Mouse (Mus musculus) CH12.LX (cell line): ENCODE data around the gene Zmym6. TPM values are rescaled to one million over a fixed set of nuclear protein-coding genes. Genes with fewer than 3 reads are reported as not detected.

Experiments used
- DNase-seq: peaks from one replicate; pipeline ENCODE4 v3.0.0-alpha.2; 2013; ENCODE audit errors: extremely low read depth
- H3K27ac ChIP-seq: 2 replicates; pipeline ENCODE4 v1.5.1; 2012; ENCODE audit warnings: low read depth, mild to moderate bottlenecking, control low read depth, moderate library complexity; ENCODE audit not compliant: insufficient read depth
- H3K27me3 ChIP-seq: replicated peaks from 2 replicates; pipeline ENCODE3; 2012; ENCODE audit warnings: inconsistent platforms
- H3K36me3 ChIP-seq, 2 experiments: replicated peaks in 1 of 2; 2 replicates each; pipeline versions ENCODE3 to v1.6.1; 2012; ENCODE audit warnings: inconsistent platforms in 1 of 2, low read length in 1 of 2, mild to moderate bottlenecking in 1 of 2, mixed read lengths in 1 of 2, moderate library complexity in 1 of 2; ENCODE audit not compliant: control insufficient read depth in 1 of 2, insufficient read depth in 1 of 2
- H3K4me1 ChIP-seq, 2 experiments: 2 replicates each; pipeline ENCODE4 v1.6.1; 2012; ENCODE audit warnings: inconsistent platforms in 1 of 2, moderate library complexity in 1 of 2; ENCODE audit not compliant: insufficient read depth in 2 of 2, control insufficient read depth in 1 of 2
- H3K4me2 ChIP-seq: 2 replicates; pipeline ENCODE4 v1.6.1; 2012; ENCODE audit warnings: low read depth, mild to moderate bottlenecking, control low read depth; ENCODE audit not compliant: poor library complexity, insufficient read depth, severe bottlenecking
- H3K4me3 ChIP-seq, 3 experiments: fragments of 150-350 bp in 1 of 3; sonication (generic) in 1 of 3; replicated peaks in 1 of 3; 2 replicates each; pipeline versions ENCODE3 to v1.5.1; 2011 to 2012; ENCODE audit warnings: low read depth in 2 of 3, low read length in 2 of 3, mild to moderate bottlenecking in 2 of 3, moderate library complexity in 2 of 3, control low read depth in 1 of 3, improper control_type of control experiment in 1 of 3, inconsistent platforms in 1 of 3, mixed read lengths in 1 of 3; ENCODE audit not compliant: poor library complexity in 1 of 3
- H3K79me2 ChIP-seq: replicated peaks from 2 replicates; pipeline ENCODE4 v1.6.1; 2012; ENCODE audit warnings: mild to moderate bottlenecking, moderate library complexity; ENCODE audit not compliant: control insufficient read depth, poor library complexity, insufficient read depth, severe bottlenecking; ENCODE audit errors: extremely low read depth
- H3K9ac ChIP-seq: 2 replicates; pipeline ENCODE4 v1.6.1; 2012; ENCODE audit warnings: low read depth, mild to moderate bottlenecking, control low read depth, moderate library complexity; ENCODE audit not compliant: insufficient read depth
- H3K9me3 ChIP-seq: replicated peaks from 2 replicates; pipeline ENCODE3; 2012; ENCODE audit warnings: low read length, inconsistent platforms, mixed read lengths
- CTCF ChIP-seq, 2 experiments: IDR thresholded peaks in 1 of 2; conservative IDR thresholded peaks in 1 of 2; 2 replicates each; pipeline ENCODE4 v1.5.1; 2011 to 2012; ENCODE audit warnings: low read depth in 2 of 2, low read length in 2 of 2, improper control_type of control experiment in 1 of 2, inconsistent platforms in 1 of 2, mild to moderate bottlenecking in 1 of 2, moderate library complexity in 1 of 2
- E2F4 ChIP-seq: IDR thresholded peaks from 2 replicates; pipeline ENCODE4 v1.6.1; 2011; ENCODE audit warnings: low read depth, low read length, improper control_type of control experiment; ENCODE audit not compliant: insufficient replicate concordance
- EP300 ChIP-seq: IDR thresholded peaks from 2 replicates; pipeline ENCODE4 v1.6.1; 2011; ENCODE audit warnings: low read length, improper control_type of control experiment
- HCFC1 ChIP-seq: IDR thresholded peaks from 2 replicates; pipeline ENCODE4 v1.6.1; 2012; ENCODE audit warnings: low read depth, mild to moderate bottlenecking, inconsistent platforms, low read length, improper control_type of control experiment
- IRF4 ChIP-seq: IDR thresholded peaks from 2 replicates; pipeline ENCODE4 v1.6.1; 2014; ENCODE audit warnings: low read depth, mild to moderate bottlenecking, inconsistent platforms, low read length, improper control_type of control experiment
- JUN ChIP-seq: IDR thresholded peaks from 2 replicates; pipeline ENCODE4 v1.6.1; 2011; ENCODE audit warnings: low read depth, mild to moderate bottlenecking, low read length, improper control_type of control experiment, moderate library complexity; ENCODE audit not compliant: insufficient read depth
- JUND ChIP-seq: conservative IDR thresholded peaks from 2 replicates; pipeline ENCODE4 v1.6.1; 2011; ENCODE audit warnings: low read depth, low read length, improper control_type of control experiment
- KAT2A ChIP-seq: IDR thresholded peaks from 2 replicates; pipeline ENCODE4 v1.6.1; 2012; ENCODE audit warnings: low read length, improper control_type of control experiment, inconsistent platforms; ENCODE audit not compliant: insufficient replicate concordance
- MAFK ChIP-seq: IDR thresholded peaks from 2 replicates; pipeline ENCODE4 v1.6.1; 2011; ENCODE audit warnings: low read length, improper control_type of control experiment; ENCODE audit not compliant: insufficient replicate concordance
- MEF2A ChIP-seq: IDR thresholded peaks from 2 replicates; pipeline ENCODE4 v1.6.1; 2014; ENCODE audit warnings: low read depth, mild to moderate bottlenecking, inconsistent platforms, low read length, improper control_type of control experiment, borderline replicate concordance
- NELFE ChIP-seq: IDR thresholded peaks from 2 replicates; pipeline ENCODE4 v1.6.1; 2011; ENCODE audit warnings: low read depth, low read length, improper control_type of control experiment
- PAX5 ChIP-seq: IDR thresholded peaks from 2 replicates; pipeline ENCODE4 v1.6.1; 2012; ENCODE audit warnings: low read length, inconsistent platforms, mixed read lengths
- POLR2AphosphoS2 ChIP-seq: IDR thresholded peaks from 2 replicates; pipeline ENCODE4 v1.6.1; 2011; ENCODE audit warnings: low read depth, low read length, improper control_type of control experiment
- SIN3A ChIP-seq: IDR thresholded peaks from 2 replicates; pipeline ENCODE4 v1.6.1; 2012; ENCODE audit warnings: low read length, improper control_type of control experiment, inconsistent platforms
- UBTF ChIP-seq: IDR thresholded peaks from 2 replicates; pipeline ENCODE4 v1.6.1; 2012; ENCODE audit warnings: low read depth, mild to moderate bottlenecking, inconsistent platforms, low read length, improper control_type of control experiment, moderate library complexity
- USF1 ChIP-seq: IDR thresholded peaks from 2 replicates; pipeline ENCODE4 v1.6.1; 2014; ENCODE audit warnings: low read depth, mild to moderate bottlenecking, inconsistent platforms, low read length, improper control_type of control experiment
- ZMIZ1 ChIP-seq: IDR thresholded peaks from 2 replicates; pipeline ENCODE4 v1.6.1; 2012; ENCODE audit warnings: low read depth, mild to moderate bottlenecking, inconsistent platforms, low read length, improper control_type of control experiment
- dilution Hi-C: fragments of 300-500 bp; cut with MboI; formaldehyde crosslinking; loops from 2 replicates; pipeline ENCODE4 v1.14.3; 2020; ENCODE audit warnings: low sequenced_read_pairs; ENCODE audit not compliant: extremely low pct_unique_long_range_greater_than_20kb, extremely low pct_ligation_motif_present
- in situ Hi-C: fragments of 300-500 bp; cut with MboI; formaldehyde crosslinking; loops from 3 replicates; pipeline ENCODE4 v1.14.3; 2019; ENCODE audit warnings: low sequenced_read_pairs, low pct_ligation_motif_present, low pct_unique_long_range_greater_than_20kb, mixed read lengths
- polyA plus RNA-seq: library from polyadenylated mRNA; unstranded; fragments of >175 nt; gene quantifications from 2 replicates; pipeline ENCODE4 v1.2.1, GENCODE M21; 2012; ENCODE audit warnings: low read depth; ENCODE audit not compliant: insufficient read length
- total RNA-seq, 2 experiments: library from RNA; depleted of rRNA; stranded (reverse); fragments of 300-350 nt in 1 of 2; fragments of >200 nt in 1 of 2; gene quantifications; 2 replicates each; pipeline ENCODE4 v1.2.3; 2012 to 2014

Gene Zmym6
- total and polyA plus RNA-seq, 3 experiments: 7.8 to 9.1 (median 8.1) TPM

DNA sequence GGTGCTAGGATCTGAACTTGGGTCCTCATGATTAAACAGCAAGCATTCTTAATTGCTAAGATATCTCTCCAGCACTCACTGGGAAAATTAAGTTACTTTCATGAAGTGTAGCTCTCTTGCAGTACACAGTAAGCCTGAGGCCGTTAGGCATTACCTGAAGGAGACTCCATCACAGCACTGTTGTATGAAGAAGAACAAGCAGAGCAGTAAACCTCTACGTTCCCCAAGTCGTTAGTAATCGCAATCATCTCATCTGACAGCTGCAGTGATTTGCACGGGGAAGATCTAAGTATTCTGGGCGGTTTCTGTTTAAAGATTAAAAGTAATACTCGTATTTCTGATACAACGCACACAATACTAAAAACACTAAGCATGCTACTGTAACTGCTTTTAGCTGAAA is 26.1 kb upstream of the Zmym6 start:
- Histone ChIP-seq H3K27me3 (no peaks in the 10 kb centered on the region), H3K79me2 (peaks cover 3% of the 10 kb centered on the region; the same call in 1 of the 2 replicates), H3K4me1 (no peaks in the 10 kb centered on the region), H3K4me3 (no peak overlapping the region), H3K9me3 (no peaks in the 10 kb centered on the region), H3K4me2 (no peak overlapping the region), H3K9ac (no peak overlapping the region), H3K36me3 (peaks cover 39 to 84% of the 10 kb centered on the region in 2 experiments), H3K27ac (no peak overlapping the region)
- DNase-seq: no peak
- in situ Hi-C loops: no loop called here
- TF ChIP-seq MEF2A: no peak
- no peak for TF ChIP-seq NELFE
- TF ChIP-seq EP300: no peak
- TF ChIP-seq SIN3A: no peak
- no peak for TF ChIP-seq UBTF
- no peak for TF ChIP-seq CTCF (conservative IDR thresholded peaks at IDR 0.05 in 1 of 2, IDR thresholded peaks at IDR 0.05 in 1 of 2; ENCODE audit: low read depth in 2 of 2, low read length in 2 of 2)
- no peak for TF ChIP-seq PAX5
- TF ChIP-seq MAFK: no peak
- no peak for TF ChIP-seq POLR2AphosphoS2
- no peak for TF ChIP-seq IRF4
- TF ChIP-seq HCFC1: no peak
- TF ChIP-seq KAT2A: no peak
- no peak for TF ChIP-seq E2F4
- TF ChIP-seq USF1: no peak
- no peak for TF ChIP-seq ZMIZ1
- dilution Hi-C loops: no loop called here

DNA sequence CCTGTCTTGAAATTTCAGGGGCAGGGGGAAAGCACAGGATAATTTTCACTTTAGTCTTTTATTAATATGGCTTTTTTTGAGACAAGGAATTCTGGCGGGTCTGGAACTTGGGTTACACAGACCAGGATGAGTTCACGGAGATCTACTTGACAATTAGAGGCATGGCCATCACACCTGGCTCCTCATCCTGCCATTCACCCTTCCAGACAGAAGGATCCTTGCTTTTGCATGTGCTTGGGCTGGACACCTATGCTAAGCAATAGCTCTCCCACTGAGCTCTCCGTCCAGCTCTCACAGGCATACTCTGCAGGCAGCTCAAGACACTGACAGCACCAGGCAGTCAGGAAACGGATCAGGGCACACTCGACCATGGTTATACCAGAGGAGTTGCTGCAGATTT is 24.1 kb upstream of the Zmym6 start:
- Histone ChIP-seq H3K4me3 (no peak overlapping the region), H3K4me2 (no peak overlapping the region), H3K27ac (no peak overlapping the region), H3K27me3 (no peaks in the 10 kb centered on the region), H3K9ac (no peak overlapping the region)
- DNase-seq: no peak
- dilution Hi-C loops (no loop called here), in situ Hi-C loops (no loop called here)
- TF ChIP-seq JUN (no peak), JUND (no peak), PAX5 (no peak)
- TF ChIP-seq, all 38 proteins: peak for 0
- peaks cover 0 to under 1% of the 10 kb centered on the region in 2 experiments; a peak in 1 of 4 replicates for H3K4me1 ChIP-seq
- peaks cover 14% of the 10 kb centered on the region for H3K79me2 ChIP-seq
- no peaks in the 10 kb centered on the region for H3K9me3 ChIP-seq
- H3K36me3 ChIP-seq: peaks cover 36 to 79% of the 10 kb centered on the region in 2 experiments
